Mouse (Mus musculus) kidney, postnatal 14 days (tissue): ENCODE measurements at regions not wholly inside any gene's neighbourhood (a gene's known extent, or its start where the extent isn't known, plus 50 kb on each side); places are given as distances from the start of the nearest gene placed in this dataset.

Experiments used
- DNase-seq: peaks from one replicate; pipeline ENCODE4 v3.0.0; 2022; ENCODE audit warnings: mixed read lengths

DNA sequence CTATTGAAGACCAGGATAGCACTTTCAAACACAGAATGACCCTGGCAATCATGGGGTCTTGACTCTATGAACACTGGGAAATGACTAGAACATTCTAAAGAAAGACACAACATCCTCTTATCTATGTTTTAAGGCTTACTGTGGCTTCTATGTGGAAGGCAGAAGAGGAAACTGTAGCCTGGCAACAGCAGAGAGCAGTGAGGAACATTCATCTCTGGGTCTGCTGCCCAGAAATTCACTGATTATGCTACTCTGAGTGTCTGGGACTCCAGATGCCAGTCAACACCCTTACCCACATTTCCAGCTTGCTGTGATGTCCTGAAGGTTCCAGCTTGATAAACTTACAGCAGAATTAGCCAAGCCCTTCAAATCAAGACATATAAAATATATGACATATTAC is 352.7 kb upstream of the Sall1 start:
- no peak for DNase-seq

DNA sequence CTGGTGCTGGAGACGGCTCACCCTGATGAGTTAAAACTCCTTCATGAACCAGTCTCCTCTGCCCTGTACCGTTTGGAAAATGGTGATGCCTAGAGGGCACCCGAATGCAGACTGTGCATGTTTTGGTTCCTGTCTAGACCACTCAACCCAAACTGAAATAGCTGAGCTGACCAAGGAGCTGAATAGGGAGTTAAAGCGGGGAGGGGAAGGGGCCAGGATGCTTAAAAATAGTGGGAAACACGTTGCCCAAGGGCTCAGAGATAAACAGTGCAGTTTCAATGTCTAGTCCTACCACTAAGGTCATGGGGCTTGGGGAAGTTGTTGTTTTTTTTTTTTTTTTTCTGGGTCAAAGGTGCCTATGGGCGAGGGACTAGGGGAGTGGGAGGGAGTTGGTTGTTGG is 348.8 kb upstream of the Sall1 start:
- no peak for DNase-seq

DNA sequence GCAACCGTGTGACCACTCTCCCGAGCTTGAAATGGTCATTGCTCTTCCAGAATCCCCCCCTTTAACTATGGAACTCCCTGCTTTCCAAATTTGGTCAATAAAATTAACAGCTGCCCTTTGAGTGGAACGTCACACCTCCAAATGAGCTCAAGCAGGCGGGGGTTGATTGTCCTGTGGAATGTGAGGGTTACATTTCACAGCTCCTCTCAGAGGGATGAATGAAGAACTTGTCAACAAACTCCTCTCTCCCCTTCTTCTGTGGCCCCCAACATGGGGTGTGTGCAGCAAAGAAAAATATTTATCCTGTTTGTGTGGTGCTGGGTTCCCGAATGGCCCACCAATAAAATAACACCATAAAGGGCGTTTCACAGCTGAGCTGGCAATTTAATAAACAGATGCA is 344.8 kb upstream of the Sall1 start:
- DNase-seq = no peak

DNA sequence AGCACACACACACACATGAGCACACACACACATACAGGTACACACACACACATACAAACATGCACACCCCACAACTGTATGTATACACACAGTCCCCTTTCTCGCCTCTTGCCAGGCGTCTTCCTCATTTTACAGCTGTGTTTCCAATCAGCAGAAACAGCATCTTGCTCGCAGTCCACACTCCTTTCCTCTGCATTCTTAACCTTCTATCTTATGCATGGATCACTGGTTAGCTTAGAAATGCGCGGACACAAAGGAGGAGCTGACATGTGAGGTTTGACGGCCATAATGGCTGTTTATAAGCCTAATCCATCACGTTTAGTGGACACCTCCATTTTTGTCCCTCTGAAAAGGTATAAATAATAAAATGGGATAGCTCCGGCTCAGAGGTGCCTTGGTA is 343.3 kb upstream of the Sall1 start:
- DNase-seq = no peak

DNA sequence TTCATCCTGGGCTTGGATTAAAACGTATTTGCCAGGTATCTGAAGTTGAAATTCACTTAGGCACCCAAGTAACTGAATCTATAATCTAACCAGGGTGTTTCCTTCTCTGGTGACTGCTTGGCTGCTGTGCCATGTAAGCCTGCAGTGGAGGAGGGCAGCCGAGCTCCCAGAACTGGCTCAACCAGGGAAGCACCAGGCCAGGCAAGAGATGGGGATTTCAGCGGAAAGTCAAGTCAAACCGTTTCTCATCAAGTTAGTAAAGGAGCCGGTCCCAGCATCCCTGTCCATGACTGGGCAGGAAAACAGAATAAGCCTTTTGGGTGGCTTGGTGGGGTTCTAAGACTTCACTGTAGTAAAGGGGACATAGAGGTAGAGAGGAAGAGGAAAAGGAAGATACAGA is 341.1 kb upstream of the Sall1 start:
- no peak for DNase-seq

DNA sequence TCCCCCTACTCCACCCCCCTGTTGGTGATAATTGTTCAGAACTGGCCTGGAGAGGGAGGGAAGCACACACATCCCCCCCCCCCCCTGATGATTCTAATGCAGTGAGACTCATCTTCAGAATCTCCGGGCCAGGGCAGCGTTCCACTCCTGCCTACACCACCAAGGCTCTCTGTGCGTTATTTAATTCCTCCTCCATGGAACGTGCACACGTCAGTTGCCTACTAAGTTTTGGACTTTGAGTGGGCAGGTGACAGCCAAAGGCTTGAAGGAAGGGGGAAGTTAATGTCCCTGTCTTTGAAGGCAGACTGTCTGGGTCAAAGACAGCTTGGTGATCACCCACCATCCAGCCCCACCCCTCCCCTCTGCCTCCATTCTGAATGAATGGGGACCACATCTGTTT is 339.8 kb upstream of the Sall1 start:
- DNase-seq = no peak

DNA sequence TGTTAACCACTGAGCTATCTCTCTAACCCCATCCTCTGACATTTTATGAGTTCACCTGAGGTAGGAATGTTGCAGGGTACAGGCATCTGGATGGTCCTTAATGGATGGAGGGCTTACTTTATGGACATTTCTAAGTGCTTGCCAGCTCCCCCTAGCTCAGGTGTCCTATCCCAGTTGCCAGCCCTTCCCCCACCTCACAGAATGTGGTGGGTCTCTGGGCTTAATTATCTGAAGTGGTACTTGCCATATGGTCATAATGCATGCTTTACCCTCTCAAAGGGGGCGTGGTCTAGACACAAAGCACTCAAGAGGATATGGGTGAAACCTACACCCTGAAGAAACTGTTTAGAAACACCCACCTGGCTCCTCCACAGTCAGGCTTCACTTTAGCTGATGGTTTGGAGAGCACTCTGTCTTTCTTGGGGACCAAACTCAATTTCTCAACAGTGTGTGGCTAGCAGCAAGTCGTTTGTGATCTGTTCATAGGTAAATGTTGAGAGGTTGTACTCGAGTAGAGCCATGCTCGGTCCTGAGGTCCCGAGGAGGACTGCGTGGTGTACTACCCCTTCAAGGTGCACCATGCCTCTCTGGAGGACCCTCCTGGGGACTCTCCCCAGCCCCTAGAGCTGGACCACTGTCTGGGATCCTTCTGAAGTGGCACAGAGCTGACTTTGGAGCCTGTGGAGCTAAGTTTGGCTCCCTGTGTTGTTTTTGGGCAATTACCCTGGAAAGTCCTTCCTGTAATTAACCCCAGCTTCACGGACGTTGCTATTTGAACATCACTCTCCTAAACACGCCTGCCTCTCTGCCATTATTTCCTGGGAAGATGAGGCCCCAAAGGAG is 338.8 kb upstream of the Sall1 start:
- no peak for DNase-seq

DNA sequence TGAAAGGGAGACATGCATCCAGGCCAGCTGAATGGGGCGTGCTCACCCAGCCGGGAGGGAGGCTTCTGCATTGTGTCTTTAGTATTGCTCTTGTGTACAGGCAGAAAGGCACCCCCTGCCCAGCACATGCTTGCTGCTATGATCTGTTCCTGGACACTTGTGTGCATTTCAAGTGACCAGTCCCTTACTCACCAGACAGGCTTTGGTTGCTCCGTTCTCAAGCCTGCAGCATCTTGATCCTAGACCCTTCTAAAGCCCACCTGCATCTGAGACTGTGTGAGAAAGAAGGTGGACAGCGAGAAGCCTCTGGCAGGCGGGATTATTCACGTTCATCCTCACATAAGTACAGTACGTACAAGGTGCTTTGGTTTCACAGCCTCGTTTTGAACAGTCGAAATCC is 336.5 kb upstream of the Sall1 start:
- no peak for DNase-seq

DNA sequence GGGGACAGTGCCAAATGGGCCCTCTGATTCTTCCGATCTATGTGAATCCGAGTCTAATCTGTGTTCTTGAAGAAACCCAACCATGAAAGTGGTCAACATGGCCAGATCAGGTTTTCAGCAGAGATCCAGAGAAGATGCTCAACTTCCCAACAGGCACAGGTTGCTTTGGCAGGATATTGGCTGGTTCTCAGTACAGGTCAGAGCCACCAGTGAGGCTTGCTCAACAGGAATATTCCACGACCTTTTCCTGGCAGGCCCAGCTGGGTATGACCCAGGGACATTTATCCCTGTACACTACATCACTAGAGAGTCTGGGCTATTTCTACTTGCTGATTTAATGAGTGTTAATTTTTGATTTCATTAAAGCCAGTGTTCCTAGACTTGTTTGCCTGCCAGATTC is 328.8 kb upstream of the Sall1 start:
- no peak for DNase-seq

DNA sequence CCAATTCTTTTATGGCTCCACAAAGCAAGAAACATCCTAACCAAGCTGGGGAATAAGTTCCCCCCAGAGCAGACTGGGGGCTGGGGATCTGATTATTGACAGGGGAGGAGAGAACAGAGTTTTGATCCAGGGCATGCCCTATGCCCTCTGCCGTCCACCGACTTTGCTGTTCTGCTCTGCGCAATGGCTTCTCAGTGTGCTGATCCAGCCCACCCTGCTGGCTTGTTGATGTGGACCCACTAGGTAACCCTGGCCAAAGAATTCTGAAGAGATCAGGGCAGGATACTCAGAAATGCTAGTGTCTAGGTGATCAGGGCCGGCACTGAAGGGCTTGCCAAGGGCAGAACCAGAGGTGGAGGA is 327.8 kb upstream of the Sall1 start:
- DNase-seq = no peak

DNA sequence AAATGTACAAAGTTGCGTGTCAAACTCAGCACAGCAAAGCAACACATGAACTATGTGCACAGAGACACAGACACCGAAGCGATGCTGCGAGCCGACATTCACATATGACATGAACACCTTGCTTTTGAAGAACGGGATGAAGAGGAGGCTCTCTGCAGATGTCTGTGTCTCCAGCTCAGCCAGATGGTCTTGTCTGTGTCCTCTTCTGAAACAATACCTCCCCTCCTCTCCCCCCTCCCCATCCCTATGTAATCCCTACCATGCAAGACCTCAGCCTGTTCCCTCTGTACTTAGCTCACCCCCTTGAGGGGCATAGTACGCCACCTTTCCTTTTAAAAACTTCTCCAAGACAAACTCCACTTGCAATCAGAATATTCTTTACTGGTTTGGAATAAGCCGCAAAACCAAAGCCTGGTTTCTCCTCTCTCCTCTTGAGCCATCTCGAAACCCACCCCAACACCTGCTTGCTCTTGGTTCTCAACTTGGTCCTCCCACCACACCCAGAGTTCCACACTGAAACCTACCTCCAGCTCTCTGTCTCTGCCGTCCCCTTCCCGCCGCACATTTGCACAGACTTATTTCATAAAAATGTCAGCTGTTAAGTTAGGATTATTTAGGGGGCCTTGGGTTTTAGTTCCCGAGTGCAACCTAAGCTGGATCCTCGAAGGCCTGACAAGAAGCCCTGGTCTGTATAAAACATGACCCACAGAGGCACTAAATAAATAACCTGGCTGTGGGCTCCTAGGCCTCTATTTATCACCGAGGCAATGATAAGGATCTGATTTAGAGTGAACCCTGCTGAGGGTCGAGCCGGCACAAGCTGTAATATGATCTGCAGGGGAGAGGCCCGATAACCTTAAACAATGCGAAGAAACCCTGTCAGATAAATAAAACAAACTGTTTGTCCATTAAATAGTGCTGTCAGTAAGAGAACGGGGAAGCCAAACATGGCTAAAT is 327.1 kb upstream of the Sall1 start:
- no peak for DNase-seq

DNA sequence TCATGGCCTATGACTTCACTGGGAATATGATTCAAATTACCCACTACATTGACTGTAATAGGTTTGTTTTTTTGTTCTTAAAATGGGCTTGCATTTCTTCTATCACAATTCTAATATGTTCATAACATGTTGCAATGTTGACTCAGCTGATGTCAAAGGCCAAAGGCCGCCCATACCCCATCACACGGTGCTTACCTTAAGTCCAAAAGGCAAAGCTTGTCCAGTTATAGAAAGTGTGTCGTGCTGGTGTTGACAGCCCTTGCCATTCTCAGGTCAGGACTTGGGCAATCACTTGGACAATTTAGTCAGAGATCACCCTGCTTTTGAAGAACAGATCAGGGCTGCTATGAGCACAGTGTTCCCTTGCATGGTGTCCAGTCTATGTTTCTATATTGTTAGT is 321.5 kb upstream of the Sall1 start:
- DNase-seq = no peak

DNA sequence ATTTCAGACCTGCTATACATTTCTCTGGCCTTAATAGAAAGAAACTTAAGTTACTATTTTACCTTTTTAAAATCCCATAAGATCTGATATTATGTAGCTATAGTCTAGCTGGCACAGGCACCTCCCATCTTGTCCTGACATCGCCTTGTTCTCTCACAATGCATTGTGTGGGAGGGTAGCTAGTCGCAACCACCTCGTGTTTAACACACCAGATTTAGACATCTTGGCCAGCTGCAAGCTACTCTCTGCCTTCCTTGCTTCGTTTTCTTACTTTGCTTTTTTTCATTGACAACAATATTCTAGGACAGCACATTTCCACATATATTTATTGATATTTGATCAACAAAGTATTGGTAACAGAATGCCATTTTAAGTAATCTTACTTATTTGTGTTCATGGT is 314.4 kb upstream of the Sall1 start:
- no peak for DNase-seq

DNA sequence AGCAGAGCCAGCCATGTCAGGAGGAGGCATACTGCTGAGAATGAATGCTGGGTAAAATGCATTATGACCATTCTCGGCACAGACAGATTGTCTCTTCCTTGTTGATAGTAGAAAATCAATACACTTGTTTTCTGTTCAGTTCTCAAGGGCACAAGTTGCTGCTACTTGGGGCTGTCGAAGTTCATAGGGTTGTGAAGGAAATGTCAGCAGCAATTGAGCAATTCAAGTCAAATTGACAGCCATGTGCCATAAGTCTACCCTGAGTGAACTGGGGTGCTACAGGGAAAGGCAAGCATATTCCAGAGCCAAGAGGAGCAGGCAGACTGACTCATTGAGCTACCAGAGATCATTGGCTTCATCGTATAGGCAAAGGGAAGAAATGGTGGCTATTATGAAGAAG is 301.6 kb upstream of the Sall1 start:
- no peak for DNase-seq

DNA sequence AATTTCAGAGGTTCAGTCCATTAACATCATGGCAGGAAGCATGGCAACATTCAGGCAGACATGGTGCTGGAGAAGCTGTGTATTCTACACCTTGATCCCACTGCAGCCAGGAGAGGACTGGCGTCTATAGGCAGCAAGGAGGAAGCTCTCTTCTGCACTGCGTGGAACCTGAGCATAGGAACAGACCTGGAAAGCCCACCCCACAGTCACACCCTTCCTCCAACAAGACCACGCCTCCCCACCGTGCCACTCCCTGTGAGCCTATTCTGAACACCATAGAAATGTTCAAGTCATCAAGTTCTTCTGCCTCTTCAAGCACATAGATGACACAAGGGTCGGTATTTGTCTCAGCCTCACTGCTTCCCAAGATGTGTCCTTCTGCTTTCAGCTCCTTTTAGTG is 297.7 kb upstream of the Sall1 start:
- no peak for DNase-seq

DNA sequence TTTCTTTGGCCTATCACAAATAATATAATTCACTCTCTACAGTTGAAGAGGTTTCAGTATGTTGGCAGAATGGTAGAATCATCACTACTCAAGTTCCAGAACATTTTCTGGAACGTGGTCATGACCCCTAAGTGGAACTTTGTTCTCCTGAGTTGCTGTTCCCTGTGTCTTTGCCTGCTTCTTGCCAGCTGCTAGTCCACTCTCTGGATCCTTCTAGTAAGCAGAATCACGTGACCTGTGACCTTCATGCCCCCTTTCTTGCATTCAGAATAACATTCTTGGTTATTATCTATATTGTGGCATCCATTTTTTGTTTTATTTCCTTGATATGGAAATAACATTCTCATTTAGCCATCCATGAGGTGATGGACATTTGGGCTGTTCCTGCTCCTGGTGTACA is 291.5 kb upstream of the Sall1 start:
- no peak for DNase-seq

DNA sequence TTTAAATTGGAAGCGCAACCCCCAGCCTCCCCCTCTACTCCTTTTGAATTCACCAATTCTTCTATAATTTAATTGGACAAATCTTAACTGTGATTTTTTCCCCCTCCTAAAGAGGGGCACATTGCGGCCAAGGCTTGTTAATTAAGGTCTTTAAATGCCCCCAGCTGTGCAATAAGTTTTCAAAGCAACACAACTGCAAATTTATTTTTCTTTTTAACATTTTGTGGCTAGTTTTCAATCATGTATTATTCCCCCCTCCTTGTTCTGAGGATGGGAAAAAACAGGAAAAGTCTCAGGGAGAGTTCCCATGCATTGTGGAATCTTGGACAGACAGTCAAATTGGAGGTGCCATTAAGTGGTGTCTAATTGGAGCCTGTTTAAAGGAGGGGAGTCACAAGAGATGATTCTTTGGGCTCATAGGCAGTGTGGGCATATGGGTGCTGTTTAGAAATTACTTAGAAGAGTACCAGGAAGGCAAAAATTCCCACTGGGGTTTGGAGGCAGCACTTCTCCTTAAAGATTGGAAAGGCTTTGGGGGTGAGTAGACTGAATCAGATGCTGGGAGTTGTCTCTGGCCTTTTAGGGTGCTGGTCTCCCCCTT is 281.9 kb upstream of the Sall1 start:
- DNase-seq = no peak

DNA sequence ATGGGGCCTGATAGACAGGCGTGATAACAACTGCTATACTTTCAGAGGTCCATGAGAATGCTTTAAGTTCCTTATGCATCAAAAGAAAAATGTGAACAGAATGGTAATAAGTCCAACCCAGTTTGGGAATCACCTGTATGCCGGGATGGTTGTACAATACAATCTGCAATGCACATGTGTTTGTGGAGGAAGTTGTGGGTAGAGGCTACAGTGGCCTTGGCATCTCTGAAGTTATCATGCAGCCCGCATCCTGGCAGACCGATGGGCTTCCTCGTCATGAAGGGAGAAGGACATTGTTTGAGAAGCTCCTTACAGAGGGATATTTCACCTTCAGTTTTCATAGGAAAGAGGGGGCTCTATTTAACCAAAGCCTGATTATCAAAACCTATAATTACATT is 281.3 kb upstream of the Sall1 start:
- DNase-seq = no peak

DNA sequence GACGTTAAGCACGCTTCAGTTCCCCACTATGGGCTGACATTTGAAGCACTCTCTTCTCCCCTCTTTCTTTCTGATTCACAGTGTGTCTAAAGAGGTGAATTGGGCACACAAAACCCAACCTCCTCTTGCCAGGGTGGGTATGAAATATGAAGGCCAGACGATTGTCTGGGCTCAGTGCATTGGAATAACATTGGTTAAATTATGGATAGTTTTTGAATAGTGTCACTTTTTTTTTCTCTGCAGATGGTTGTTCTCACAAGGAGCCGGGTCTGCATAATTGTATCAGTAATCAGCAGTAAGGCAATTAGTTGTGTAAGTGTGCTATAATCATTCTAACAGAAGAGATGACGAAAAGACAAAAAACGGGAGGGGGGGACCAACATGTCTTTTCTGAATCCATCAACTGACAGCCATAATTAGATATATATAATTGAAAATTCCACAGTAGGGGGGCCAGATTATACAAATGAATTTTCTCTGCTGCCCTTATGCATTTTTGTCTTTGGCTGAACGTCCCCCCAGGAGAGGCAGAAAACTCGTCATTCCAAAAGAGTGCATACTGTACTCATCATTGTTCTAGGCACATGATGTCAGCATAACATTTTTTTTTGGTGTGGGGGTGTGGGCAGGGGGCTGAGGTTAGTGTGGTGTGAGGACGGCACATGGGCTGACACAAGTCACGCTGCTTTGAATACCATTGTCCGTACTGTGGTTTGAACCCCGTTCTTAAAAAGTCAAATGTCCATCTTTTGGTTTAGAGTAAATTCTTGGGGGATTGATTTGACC is 280.7 kb upstream of the Sall1 start:
- DNase-seq = no peak

DNA sequence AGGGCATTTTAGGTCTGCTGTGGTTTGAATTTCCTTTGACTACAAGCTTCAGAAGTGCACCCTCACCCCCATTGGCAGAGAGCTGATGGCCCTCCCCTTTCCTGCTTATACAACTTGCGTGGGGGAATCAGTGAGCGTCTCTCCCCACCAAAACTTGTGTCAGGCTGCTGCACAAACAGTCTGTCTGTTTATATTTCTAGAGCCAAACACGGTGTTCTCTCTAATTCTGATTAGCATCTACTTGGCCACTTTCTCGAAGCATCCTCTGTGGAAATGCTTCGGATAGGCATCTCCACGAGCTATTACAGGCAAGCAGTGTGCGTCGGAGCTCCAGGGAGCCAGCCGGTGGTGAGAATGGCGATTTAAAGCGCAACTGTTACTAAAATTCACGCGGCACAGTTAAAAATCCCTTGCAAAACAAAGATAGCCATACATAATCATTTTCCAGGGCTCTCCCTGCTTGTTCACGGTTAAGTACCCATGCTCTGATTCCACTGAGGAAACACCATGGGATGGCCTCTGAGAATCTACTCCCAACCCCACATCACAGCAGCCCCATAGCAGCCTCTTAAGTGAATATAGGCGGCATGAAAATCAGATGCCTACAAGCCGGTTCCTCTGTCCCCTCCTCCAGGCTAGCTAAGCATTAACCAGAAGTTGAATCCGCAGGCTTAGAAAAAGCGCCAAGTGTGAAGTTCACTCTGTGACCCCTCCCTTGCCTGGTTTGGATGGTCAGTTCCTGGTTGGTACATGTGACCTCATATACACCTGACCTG is 273.7 kb upstream of the Sall1 start:
- DNase-seq = peak; percentile 89

DNA sequence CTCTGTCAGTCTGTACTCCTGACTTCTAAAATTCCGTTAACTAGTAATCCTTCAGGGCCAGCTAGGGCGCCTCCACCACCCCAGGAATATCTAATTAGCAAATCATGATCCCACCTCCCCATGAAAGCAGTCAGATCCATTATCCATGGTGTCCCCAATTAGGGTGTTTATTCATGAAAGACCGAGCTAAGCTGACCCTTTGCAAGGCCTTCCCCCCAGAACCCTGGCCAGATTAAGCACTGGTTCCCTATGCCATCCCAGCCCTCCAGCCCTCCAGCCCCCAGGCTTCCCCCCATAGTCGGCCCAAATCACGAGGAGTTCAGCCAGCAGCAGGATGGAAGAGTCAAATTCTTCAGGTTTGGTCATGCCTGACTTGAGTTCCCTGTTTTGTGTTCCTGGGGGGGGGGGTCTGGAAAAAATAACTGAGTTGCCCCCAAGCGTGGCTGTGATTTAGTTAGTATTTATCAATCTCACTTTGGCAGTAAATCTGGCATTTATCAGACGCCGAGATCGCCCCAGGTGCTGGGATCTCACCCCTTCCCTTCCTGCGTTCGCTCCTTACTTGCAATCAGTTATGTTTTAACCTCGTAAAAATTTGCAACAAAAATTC is 272.7 kb upstream of the Sall1 start:
- DNase-seq = peak; percentile 47

DNA sequence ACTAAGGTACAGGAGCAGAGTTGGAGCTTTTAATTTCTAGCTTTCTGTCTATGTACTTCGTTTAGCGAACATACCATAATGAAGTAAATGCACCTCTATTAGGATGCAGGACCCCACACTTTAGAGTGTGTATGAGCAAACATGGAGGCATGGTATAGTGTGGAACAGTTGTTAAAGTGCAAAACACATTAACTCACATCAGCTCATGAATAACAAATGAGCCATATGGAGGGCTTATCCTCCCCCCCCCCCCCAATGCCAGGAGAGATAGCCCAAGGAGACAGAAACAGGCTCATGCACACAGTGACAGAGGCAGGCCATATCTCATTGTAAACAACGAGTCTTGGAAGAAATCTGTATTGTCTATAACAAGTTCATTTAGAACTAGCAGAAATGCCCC is 270.9 kb upstream of the Sall1 start:
- DNase-seq = no peak
